Mouse (Mus musculus) neutrophil, adult 5-6 weeks (primary cell): ENCODE data around the gene Tsc22d1. TPM values are rescaled to one million over a fixed set of nuclear protein-coding genes. Genes with fewer than 3 reads are reported as not detected.

ENCODE experiments used
- ATAC-seq: fragments of 151-379, 151-347 bp; 2 replicates; pipeline ENCODE4 v1.8.0; 2017; ENCODE audit warnings: mild to moderate bottlenecking, moderate TSS enrichment; ENCODE audit not compliant: insufficient number of reproducible peaks, poor library complexity, low FRiP score, severe bottlenecking; ENCODE audit errors: extremely low read depth
- total RNA-seq: library from RNA; stranded (forward); fragments of 200-1000 nt; gene quantifications from 2 replicates; pipeline ENCODE4 v1.2.3, GENCODE M21; 2017

Tsc22d1 gene
- total RNA-seq, 1 experiment from 2014 or later = 121 TPM

- no peak for ATAC-seq
Observed at GRCm38 (mm10) chr14:76535096-76535495, 120.3 kb downstream of the Tsc22d1 start.

DNA sequence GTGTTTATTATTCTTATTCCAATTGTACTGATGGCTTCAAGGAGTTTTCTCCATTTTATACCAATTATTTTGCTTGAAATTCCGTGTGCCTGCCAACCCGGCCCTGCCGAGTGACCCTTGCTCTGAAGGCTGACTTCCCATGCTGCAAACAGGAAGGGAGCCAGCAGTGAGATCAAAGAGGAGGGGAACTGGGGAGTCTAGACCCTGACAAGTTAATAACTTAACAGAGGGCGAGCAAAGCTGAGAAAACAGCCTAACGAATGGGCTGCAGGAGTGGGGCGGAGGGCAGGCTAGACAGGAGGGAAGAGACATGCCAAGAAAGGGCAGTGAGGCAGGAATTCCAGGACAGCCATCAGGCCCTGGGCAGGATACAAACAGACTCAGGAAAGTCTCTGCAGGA, 122.2 kb downstream of the Tsc22d1 start:
- ATAC-seq = no peak

- ATAC-seq = no peak
Observed at GRCm38 (mm10) chr14:76540005-76540670, 125.4 kb downstream of the Tsc22d1 start.

DNA sequence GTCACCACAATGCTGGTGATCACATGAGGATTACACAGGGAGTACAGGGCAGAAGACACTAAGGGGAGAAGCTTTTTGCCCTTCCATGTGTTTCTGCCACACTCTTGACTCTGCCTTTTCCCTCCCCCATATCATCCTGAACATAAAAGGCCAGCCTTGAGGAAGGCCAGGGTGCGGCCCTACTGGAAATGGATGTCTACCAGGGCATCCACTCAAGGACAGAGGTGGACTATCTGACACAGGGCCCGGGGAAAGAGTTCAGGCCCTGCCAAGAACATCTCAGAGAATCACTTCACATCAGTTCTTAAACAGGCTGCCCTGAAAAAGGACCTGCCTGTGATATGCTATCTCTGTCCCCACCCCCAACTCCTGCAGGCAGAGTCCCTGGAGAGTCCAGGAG, 126.6 kb downstream of the Tsc22d1 start:
- no peak for ATAC-seq

DNA sequence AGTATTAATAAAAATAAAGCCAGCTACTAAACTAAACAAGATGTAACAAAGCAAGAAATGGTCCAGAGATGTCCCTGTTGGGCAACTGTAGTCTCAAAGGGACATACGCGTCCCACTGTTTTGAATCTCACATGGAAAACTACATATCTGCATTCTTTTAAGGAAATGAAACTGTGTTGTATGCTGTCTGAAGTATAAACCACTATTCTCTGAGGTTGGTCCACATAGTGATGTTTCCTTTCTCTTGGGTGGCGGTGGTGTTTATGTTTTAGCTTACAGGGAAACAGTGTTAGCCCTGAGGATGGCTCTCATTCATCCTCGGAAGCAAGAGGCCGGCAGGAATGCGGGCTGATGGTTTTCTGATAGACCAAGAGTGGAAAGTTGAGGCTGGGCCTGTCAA, 129.4 kb downstream of the Tsc22d1 start:
- no peak for ATAC-seq

DNA sequence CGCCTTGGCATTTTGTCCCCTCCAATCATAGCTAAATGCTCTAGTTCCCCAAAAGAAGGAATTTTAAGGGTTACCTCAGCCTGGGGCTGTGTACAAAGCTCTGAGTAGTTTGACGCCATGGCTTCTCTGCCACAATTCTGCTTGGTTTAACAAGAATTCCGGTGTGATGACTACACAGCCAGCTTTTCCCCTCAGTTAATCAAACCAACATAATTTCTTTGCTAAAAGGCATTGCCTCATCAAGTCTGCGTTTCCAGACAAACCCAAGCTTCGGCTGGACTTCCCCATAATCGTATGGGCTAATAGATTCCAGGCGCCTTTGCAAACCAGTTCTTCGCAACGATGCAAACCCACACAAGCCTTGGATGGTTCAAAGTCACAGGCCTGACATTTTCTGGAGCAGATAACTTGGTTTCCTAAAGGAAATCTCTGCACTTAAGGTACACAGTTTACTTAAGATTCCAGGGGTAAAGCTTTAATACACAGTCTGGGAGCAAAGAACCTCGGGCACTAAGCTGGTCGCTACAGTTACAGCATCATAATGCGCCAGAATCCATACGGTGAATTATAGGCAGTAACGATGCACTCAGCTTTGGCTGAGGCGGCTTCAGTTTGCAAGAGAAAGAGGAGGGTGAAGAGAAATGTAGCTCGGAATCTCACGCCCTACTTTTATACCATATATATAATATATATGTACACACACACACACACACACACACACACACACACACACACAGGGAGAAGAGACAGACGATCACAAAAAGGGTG, 140.7 kb downstream of the Tsc22d1 start:
- no peak for ATAC-seq

DNA sequence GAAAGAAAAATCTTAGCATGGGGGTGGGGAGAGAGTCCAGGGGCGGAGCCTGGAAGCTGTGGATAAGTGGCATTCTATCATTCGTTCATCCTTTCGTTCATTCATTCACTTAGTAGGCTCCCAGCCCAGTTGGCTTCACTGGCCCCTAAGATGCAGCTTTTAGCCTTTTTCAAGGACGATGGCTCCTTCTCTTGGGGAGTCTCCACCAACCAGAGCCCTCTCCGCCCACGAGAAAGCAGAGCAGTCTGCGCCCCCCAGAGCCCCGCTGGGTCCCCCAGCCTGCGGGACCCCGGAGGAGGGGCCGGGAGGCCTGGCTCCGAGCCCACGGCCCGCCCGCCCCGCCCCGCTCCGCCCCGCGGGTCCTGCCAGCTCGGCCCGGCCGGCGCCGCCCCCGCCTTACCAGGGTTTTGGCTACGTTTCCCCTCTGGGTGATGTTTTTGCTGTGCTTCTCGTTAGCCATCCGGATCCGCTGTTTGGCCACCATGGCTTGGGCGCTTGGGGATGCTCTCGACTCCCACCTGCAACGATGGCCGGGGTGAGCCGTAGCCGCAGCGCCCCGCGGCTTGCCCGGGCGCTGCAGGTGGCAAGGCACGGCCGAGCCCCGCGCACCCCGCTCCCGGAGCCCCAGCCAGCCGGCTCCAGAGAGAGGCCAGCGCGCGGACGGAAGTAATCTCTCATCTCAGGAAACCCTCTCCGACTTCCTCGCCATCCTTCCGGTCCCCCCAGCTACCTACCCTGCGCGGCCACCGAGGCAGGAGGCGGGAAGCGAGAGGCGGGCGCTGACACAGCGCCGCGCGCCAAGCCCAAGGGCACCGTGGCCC, 141.5 kb downstream of the Tsc22d1 start:
- 0 out of 2 replicates have a peak, but pooled peaks have one; percentile 20 for ATAC-seq

DNA sequence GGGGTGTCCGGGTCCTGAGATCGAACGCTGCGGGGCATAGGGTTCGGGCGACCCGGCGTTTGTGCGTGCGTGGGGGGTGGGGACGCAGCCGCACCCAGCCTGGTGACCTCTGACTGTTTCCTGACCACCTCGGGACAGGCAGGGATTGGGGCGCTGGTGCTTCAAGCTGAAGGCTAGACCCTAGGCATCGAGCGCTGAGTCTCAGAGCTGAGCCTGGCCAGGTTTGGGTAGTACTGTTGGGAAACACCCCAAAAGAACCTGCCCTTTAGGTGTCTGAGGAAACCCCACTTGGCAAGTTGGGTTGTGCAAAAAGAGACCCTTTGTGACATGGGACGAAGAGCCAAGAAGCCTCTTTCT, 142.1 kb downstream of the Tsc22d1 start, which contains the start of gene Serp2:
Gene Serp2, minus strand, starts transcription at position 38 of the 357 bp plus-strand sequence.
- ATAC-seq = no peak

Other genes starting within 250 kb of the Tsc22d1 start
- 2.1 and 4.0 TPM in 2 replicates for gene Serp2, start 141.9 kb downstream of the Tsc22d1 start, total RNA-seq